Comparison of ENCODE assay signal across 7 mouse cellular contexts in genomic region chr15:103085831-103086671, GRCm38 (mm10).
A peak's percentile ranks its signal among the peaks of the same experiment; 100 is the strongest.
DNase-seq lines count a peak whose midpoint lies in the region; ATAC-seq and TF ChIP-seq lines count a peak whose summit lies in the region.

No protein-coding gene starts in this region.

- no peak for TF ChIP-seq CTCF in forebrain, postnatal 0 days (IDR thresholded peaks at IDR 0.05; ENCODE audit: low read depth)
- TF ChIP-seq CTCF in kidney, adult 2 months (conservative IDR thresholded peaks at IDR 0.05; ENCODE audit: insufficient read depth, insufficient read length, low read depth, low read length) = no peak

- H3K9me3 ChIP-seq in ES-E14 (ENCODE audit: control insufficient read depth, insufficient read depth, low read depth, low read length) = no peaks in the 10 kb centered on the region
- H3K9me3 ChIP-seq in forebrain, postnatal 0 days (ENCODE audit: low read length) = no peaks in the 10 kb centered on the region

- H3K4me1 ChIP-seq in ES-E14 (ENCODE audit: control insufficient read depth in 2 of 2, insufficient read depth in 2 of 2, low read length in 2 of 2, poor library complexity in 1 of 2) = no peaks in the 10 kb centered on the region
- H3K4me1 ChIP-seq in forebrain, postnatal 0 days (ENCODE audit: insufficient read depth) = peaks cover 10% of the 10 kb centered on the region
- peaks cover 15% of the 10 kb centered on the region; the same call in 1 of the 2 replicates for H3K4me1 ChIP-seq in kidney, adult 2 months (ENCODE audit: control insufficient read depth, insufficient read depth, low read length)

- WGBS in forebrain, postnatal 0 days = under 1% methylated on average over 61 of the region's 61 CpGs
- WGBS in kidney, adult 2 months = 20% methylated on average over 61 of the region's 61 CpGs

- peak overlapping the region; percentile 57 for H3K4me2 ChIP-seq in forebrain, postnatal 0 days (ENCODE audit: low read depth)

- DNase-seq in ES-E14 (ENCODE audit: low read depth, low spot score) = no peak
- peak; percentile 64 to 82 for DNase-seq in adrenal gland, adult (ENCODE audit: inconsistent age in 2 of 2, low spot score in 1 of 2)
- peak; percentile 35 for DNase-seq in forebrain, postnatal 0 days
- DNase-seq in kidney, adult 2 months = peak; percentile 63
- peak; percentile 6 for DNase-seq in lung, postnatal 25 days (ENCODE audit: low spot score)
- no peak for DNase-seq in left cerebral cortex, postnatal 14 days (ENCODE audit: low spot score in 2 of 2)
- no peak for DNase-seq in layer of hippocampus, adult 18-20 months (ENCODE audit: low spot score in 2 of 2)

- peak; percentile 59; the same call in 1 of the 2 replicates for ATAC-seq in forebrain, postnatal 0 days

- H3K4me3 ChIP-seq in ES-E14 (ENCODE audit: insufficient read depth in 1 of 2, low read depth in 1 of 2, low read length in 2 of 2, poor library complexity in 1 of 2, severe bottlenecking in 1 of 2) = peak overlapping the region; percentile 52 to 54
- H3K4me3 ChIP-seq in forebrain, postnatal 0 days (ENCODE audit: low read depth, low read length) = peak overlapping the region; percentile 29
- no peak overlapping the region for H3K4me3 ChIP-seq in kidney, adult 2 months (ENCODE audit: insufficient read depth, low read depth, low read length)

- peaks cover 55% of the 10 kb centered on the region for H3K27me3 ChIP-seq in forebrain, postnatal 0 days (ENCODE audit: insufficient read depth, low read length)
- no peaks in the 10 kb centered on the region for H3K27me3 ChIP-seq in kidney, adult 2 months (replicated peaks; ENCODE audit: control insufficient read depth, insufficient read depth, low read length)

- no peaks in the 10 kb centered on the region for H3K36me3 ChIP-seq in ES-E14 (ENCODE audit: control insufficient read depth, insufficient read depth, low read length, poor library complexity, severe bottlenecking)
- no peaks in the 10 kb centered on the region for H3K36me3 ChIP-seq in forebrain, postnatal 0 days (ENCODE audit: insufficient read depth)
- no peaks in the 10 kb centered on the region for H3K36me3 ChIP-seq in kidney, adult 2 months (ENCODE audit: control insufficient read depth, insufficient read depth, low read length)

- TF ChIP-seq POLR2A in kidney, adult 2 months (IDR thresholded peaks at IDR 0.05; ENCODE audit: low read depth, low read length) = no peak

- peak overlapping the region; percentile 22; the same call in 1 of the 2 replicates for H3K9ac ChIP-seq in ES-E14 (ENCODE audit: insufficient read depth, low read depth, low read length, poor library complexity, severe bottlenecking)
- H3K9ac ChIP-seq in forebrain, postnatal 0 days = 0 out of 2 replicates have a peak overlapping the region, but pooled peaks have one; percentile 18

- H3K27ac ChIP-seq in ES-E14 (ENCODE audit: insufficient read depth, low read depth, low read length, poor library complexity, severe bottlenecking) = no peak overlapping the region
- H3K27ac ChIP-seq in forebrain, postnatal 0 days (ENCODE audit: low read depth, low read length) = no peak overlapping the region
- no peak overlapping the region for H3K27ac ChIP-seq in kidney, adult 2 months (ENCODE audit: insufficient read depth, low read depth, low read length)

- intact Hi-C loops in left cerebral cortex, postnatal 14 days (cut with DNase I) = no loop called here

- in situ Hi-C loops in ES-E14 (cut with MboI; ENCODE audit: low sequenced_read_pairs in 2 of 2, unreplicated experiment in 2 of 2) = no loop called here

TF ChIP-seq in ES-E14, 5 proteins besides CTCF, POLR2A, EP300 and RAD21:
- TF ChIP-seq HCFC1 (IDR thresholded peaks at IDR 0.05; ENCODE audit: borderline replicate concordance, insufficient read depth, low read length) (no peak), MAFK (IDR thresholded peaks at IDR 0.05; ENCODE audit: insufficient read depth, low read depth, low read length) (no peak), ZNF384 (IDR thresholded peaks at IDR 0.05; ENCODE audit: low read depth, low read length) (no peak), CHD2 (IDR thresholded peaks at IDR 0.05; ENCODE audit: low read depth, low read length) (no peak), ZC3H11A (IDR thresholded peaks at IDR 0.05; ENCODE audit: borderline replicate concordance, low read depth, low read length) (no peak)

Comparison
In these comparisons a context has a peak if more than half of its experiments do, and no peak if none do; other contexts are left out.
1. DNase-seq: peak in adrenal gland, adult (2 of 2), forebrain, postnatal 0 days (single experiment), kidney, adult 2 months (single experiment) and lung, postnatal 25 days (single experiment); none in ES-E14 (single experiment), left cerebral cortex, postnatal 14 days (0 of 2) and layer of hippocampus, adult 18-20 months (0 of 2).